In genomic region chr4:84407328-84408028, GRCm38 (mm10) we compare ENCODE assay signal across 10 mouse cellular contexts.
DNase-seq lines count a peak whose midpoint lies in the region; ATAC-seq and TF ChIP-seq lines count a peak whose summit lies in the region.
"Had no signal": no experiment of that assay in that cellular context is flagged by ENCODE, and none has a peak within 500 bp of the region (broad histone marks: within the 10 kb centered on the region; RNA-seq: fewer than 3 reads in every experiment).

No protein-coding gene starts in this region.

- TF ChIP-seq POLR2A in lung, adult 2 months (IDR thresholded peaks at IDR 0.05; ENCODE audit: borderline replicate concordance, extremely low read depth, low read depth, low read length): no peak

- H3K27me3 ChIP-seq in stomach, embryonic 15.5 days (replicated peaks): no peaks in the 10 kb centered on the region
- H3K27me3 ChIP-seq: megakaryocyte, embryonic 14.5 days had no signal

- no peak overlapping the region for H3K4me3 ChIP-seq in lung, adult 2 months (replicated peaks; ENCODE audit: extremely low read depth, low read depth, low read length)
- no peak overlapping the region for H3K4me3 ChIP-seq in stomach, embryonic 15.5 days (replicated peaks)
- H3K4me3 ChIP-seq: megakaryocyte, embryonic 14.5 days had no signal

- 30% methylated on average over 6 of the region's 6 CpGs for WGBS in lung, adult 2 months
- 29% methylated on average over 6 of the region's 6 CpGs for WGBS in stomach, embryonic 15.5 days

- ATAC-seq in stomach, embryonic 15.5 days (ENCODE audit: insufficient read depth, low FRiP score, low read depth): no peak

- TF ChIP-seq CTCF in lung, adult 2 months (IDR thresholded peaks at IDR 0.05; ENCODE audit: insufficient read depth, low read length): no peak

- no peaks in the 10 kb centered on the region for H3K36me3 ChIP-seq in stomach, embryonic 15.5 days

- peak; percentile 4 to 7 for DNase-seq in lung, adult 18-20 months
- DNase-seq in lung, adult 2 months: no peak
- DNase-seq in embryo, embryonic 11.5 days (ENCODE audit: low read depth, low spot score): peak; percentile 22
- peak; percentile 24 to 44 for DNase-seq in kidney, postnatal 4 days
- DNase-seq in left cerebral cortex, postnatal 14 days (ENCODE audit: low spot score in 2 of 2): no peak
- no peak for DNase-seq in left cerebral cortex, postnatal 10 days (ENCODE audit: extremely low spot score in 1 of 2, low spot score in 2 of 2)
- no peak for DNase-seq in right cerebral cortex, postnatal 4 days
- DNase-seq: thymus, postnatal 25 days had no signal

- no peaks in the 10 kb centered on the region for H3K9me3 ChIP-seq in stomach, embryonic 15.5 days
- H3K9me3 ChIP-seq: megakaryocyte, embryonic 14.5 days had no signal

- H3K4me1 ChIP-seq in lung, adult 2 months (ENCODE audit: control insufficient read depth, insufficient read depth, low read length): 0 out of 2 replicates have a peak, but pooled peaks cover 3% of the 10 kb centered on the region
- no peaks in the 10 kb centered on the region for H3K4me1 ChIP-seq in stomach, embryonic 15.5 days
- H3K4me1 ChIP-seq: megakaryocyte, embryonic 14.5 days had no signal

- H3K4me2 ChIP-seq in stomach, embryonic 15.5 days: no peak overlapping the region

- H3K9ac ChIP-seq in stomach, embryonic 15.5 days: no peak overlapping the region

- intact Hi-C loops in left cerebral cortex, postnatal 14 days (cut with DNase I): no loop called here
- intact Hi-C loops in left cerebral cortex, postnatal 10 days (cut with DNase I): no loop called here

- 0 out of 2 replicates have a peak overlapping the region, but pooled peaks have one; percentile 2 for H3K27ac ChIP-seq in stomach, embryonic 15.5 days

Comparison
In these comparisons a context has a peak if more than half of its experiments do, and no peak if none do; other contexts are left out.
1. DNase-seq: peak in lung, adult 18-20 months (2 of 2), embryo, embryonic 11.5 days (single experiment) and kidney, postnatal 4 days (2 of 2); none in lung, adult 2 months (single experiment), left cerebral cortex, postnatal 14 days (0 of 2), left cerebral cortex, postnatal 10 days (0 of 2) and right cerebral cortex, postnatal 4 days (single experiment).